Mouse (Mus musculus): Measurements from ENCODE around the gene Ccdc61. TPM values are rescaled to one million over a fixed set of nuclear protein-coding genes. Genes with fewer than 3 reads are reported as not detected.
A peak's percentile ranks its signal among the peaks of the same experiment; 100 is the strongest.

Gene Ccdc61
- 29.1 and 31.7 TPM in 2 replicates for polyA plus RNA-seq (2015; fragmentation: Nextera tagmentation; extraction: Ambion mirVana)

DNA sequence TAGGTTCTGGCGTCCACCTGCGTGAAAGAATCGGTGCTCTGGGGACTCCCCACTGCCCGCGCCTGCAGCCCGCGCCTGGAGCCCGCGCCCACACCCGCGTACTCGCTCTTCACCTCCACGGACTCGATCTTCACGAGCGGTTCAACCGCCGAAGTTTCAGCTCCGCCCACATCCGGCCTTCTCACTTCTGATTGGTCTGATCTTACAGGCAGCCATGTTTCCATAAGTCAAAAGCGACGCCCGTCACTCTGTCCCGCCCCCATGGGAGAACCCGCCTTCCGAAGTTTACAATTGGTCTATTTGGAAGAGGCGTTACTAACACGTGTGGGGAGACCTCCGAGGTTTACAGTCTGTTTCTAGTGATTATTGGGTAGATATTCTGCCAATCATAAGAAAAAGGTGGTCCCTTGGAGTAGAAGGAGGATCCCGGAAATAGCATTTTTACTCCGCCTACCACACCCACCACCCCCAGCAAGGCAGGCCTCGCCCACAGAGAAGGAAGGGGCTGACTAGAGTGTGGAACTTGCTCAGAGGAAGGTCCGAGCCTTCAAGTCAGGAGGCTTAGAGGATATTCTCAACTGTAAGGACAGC is at the start of gene Ccdc61:
Gene Ccdc61, minus strand, starts transcription at position 175 of the 591 bp plus-strand sequence.
- DNase-seq (ENCODE audit: low spot score), result peak; percentile 100

DNA sequence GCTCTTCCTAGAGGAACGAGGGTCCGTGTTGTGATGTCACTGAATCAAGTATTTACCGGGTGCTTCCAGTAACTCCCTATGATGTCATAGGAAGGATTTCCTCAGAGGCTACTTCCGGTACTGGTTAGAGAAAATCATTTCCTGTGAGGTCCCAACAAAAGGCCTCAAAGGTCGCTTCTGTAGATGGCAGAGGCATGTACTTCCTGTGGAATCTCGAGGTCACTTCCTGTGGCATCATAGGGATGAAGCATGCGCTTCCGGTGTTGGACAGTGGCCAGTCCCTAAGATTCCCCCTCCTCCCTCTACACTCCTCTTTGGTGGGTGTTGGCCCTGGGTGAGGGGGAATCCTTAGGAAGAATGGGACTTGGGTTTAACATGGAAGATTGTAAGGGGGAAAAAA is 49.2 kb upstream of the Ccdc61 start:
- no peak for DNase-seq (ENCODE audit: low spot score)

DNA sequence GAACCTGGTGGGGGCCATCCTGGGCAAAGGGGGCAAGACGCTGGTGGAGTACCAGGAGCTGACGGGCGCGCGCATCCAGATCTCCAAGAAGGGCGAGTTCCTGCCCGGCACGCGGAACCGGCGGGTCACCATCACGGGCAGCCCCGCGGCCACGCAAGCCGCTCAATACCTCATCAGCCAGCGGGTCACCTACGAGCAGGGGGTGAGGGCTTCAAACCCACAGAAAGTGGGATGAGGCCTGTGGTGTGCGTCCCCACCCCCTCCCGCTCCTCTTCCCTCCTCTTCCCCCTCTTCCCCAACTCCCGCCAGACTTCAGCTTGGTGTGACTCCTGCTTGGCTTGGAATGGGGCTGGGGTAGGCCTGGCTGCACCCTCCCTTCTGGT is 48.2 kb upstream of the Ccdc61 start:
- no peak for DNase-seq (ENCODE audit: low spot score)

DNA sequence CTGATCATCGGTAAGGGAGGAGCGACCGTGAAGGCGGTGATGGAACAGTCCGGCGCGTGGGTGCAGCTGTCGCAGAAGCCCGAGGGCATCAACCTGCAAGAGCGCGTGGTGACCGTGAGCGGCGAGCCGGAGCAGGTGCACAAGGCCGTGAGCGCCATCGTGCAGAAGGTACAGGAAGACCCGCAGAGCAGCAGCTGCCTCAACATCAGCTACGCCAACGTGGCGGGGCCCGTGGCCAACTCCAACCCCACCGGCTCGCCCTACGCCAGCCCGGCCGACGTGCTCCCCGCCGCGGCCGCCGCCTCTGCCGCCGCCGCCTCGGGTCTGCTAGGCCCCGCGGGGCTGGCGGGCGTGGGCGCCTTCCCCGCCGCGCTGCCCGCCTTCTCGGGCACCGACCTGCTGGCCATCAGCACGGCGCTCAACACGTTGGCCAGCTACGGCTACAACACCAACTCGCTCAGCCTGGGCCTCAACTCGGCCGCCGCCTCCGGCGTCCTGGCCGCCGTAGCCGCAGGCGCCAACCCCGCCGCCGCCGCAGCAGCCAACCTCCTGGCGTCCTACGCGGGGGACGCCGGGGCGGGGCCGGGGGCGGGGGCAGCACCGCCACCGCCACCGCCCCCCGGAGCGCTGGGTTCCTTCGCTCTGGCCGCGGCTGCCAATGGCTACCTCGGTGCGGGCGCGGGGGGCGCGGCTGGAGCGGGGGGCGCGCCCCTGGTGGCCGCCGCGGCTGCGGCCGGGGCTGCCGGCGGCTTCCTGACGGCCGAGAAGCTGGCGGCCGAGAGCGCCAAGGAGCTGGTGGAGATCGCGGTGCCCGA is 47.6 kb upstream of the Ccdc61 start:
- no peak for DNase-seq (ENCODE audit: low spot score)

DNA sequence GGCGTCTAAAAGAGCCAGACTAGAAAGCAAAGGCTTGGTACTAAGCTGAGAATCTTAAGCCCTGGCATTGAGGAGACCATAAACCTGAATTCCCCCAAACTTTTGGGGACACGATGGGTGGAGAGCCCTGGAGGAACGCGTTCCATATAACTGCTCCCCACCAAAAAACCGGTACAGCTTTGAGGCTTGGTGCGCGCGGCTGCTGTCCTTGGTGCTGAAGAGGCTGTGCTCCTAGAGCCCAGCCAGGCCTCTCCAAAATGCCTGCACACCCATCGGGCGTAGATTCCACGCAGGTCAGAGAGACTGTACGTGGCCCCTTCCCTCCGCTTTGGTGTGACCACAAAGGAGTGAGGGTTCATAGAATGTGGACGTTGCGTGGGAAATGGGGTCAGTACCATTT is 41.2 kb upstream of the Ccdc61 start:
- peak; percentile 43 for DNase-seq (ENCODE audit: low spot score)

DNA sequence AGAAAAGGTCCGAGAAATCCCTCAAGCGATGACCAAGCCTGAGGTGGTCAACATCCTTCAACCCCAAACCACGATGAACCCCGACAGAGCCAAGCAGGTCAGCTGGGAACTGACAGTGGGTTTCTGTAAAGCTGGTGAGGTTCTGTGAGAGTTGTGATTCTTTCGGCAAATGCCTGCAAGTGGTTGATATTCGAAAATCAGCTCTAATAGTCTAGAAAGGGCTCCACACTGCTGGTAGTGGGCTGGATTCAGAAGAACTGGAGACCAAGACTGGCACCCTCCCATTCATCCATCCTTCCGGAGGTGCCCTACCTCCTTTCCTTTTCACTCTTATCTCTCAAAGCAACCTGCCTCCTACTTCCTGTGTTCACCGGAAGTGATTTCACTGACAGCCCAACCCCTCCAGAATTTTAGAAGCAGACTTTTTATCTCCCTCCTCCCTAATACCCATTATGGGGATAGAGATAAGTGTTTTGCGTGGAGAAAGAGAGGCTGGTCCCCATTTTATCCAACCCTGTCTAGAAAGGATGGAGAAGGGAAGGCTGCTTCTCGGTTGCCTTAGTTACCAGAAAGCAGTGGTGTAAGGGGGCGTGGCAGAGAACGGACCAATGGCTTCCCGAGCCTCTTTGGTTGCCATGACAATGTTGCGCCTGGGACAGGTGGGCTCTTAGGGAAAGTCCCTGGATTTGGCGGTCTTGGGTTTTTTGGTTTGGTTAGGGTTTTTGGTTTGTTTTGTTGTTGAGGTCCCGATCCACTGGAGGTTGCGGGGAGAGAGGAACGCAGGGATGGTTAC is 40.5 kb upstream of the Ccdc61 start:
- DNase-seq (ENCODE audit: low spot score), result no peak

DNA sequence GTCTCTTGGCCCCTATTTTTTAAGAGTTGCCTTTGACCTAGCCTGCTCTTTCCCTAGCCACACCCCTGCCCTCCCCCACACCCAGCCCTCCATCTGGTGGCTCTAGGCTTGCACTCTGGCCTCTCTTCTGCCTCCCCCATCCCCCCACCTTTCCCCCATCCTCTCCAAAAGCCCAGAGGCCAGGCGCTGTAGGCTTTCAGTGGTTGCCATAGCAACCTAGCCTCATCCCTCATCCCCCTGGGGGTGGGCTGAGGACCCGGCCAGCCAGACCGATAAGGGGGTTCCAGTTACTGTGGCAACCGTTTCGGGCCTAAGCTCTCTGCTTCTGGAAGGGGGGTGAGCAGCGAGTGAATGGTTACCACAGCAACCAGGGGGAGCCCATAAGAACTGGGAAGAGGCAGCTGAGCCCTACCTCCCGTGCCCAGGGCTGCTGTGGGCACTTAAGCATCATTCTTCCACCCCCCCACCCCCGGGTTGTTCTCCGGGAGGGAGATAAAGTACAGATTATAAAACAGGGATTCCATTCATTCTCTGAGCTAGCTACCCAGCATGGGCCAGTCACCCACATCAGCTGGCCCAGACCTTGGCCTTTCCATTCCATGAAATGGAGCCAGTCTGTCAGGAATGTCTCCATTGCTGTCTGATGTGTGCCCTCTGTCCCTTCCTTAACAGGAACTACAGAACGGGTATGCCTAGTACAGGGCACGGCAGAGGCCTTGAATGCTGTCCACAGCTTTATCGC is 39.7 kb upstream of the Ccdc61 start:
- DNase-seq (ENCODE audit: low spot score), result no peak

DNA sequence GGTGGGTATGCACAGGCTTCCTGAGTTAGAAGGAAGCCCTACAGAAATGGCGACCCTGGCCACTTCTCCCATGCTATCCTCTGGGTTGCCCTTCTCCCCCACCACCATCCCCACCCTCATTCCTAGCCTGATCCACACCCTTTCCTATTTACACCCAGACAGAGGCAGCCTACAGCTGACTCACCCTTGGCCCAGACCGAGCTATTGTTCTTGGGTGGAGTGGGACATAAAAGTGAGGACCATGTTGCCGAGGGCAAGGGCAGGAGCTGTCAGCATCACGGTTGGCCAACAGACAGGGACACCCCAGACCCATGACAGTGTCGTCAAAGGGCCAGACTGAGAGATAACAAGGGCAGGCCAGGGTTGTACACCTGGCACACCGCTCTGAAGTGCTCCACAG is 37.9 kb upstream of the Ccdc61 start:
- DNase-seq (ENCODE audit: low spot score), result no peak

DNA sequence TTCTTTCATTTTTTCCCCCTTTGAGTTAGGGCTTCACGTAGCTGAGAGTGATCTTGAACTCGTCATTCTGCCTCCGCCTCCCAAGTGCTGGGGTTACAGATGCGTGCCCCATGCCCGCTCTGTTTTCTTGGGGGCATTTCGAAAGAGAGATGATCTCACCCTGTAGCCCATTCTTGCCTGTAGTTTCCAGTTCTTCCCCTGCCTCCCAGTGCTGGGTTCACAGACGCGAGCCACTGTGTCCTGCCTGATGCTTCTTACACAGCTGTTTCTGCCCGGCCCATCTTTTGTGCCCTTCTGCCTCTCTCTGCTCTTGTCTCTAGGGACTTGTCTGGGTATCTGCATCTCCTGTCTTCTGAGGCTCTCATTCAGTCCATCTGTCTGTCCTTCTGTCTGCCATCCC is 32.6 kb upstream of the Ccdc61 start:
- no peak for DNase-seq (ENCODE audit: low spot score)

DNA sequence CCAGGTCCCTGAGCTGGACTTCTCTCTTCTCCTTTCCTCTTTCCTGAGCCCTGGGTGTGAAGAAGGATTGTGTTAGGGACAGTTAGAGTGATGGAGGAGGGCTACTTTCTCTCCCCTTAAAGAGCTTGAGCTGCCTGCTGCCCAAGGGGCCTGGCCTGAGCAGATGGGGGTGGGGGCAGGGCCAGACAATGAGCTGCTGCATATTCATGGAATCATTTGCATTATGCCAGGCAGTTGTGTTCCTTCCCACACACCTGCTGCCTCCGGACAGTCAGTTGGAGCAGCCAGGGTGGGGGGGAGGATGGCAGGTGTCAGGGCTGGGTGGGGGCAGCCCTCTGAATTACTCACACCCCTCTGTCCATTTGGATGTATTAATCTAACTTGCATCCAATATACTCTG is 32.2 kb upstream of the Ccdc61 start:
- no peak for DNase-seq (ENCODE audit: low spot score)

DNA sequence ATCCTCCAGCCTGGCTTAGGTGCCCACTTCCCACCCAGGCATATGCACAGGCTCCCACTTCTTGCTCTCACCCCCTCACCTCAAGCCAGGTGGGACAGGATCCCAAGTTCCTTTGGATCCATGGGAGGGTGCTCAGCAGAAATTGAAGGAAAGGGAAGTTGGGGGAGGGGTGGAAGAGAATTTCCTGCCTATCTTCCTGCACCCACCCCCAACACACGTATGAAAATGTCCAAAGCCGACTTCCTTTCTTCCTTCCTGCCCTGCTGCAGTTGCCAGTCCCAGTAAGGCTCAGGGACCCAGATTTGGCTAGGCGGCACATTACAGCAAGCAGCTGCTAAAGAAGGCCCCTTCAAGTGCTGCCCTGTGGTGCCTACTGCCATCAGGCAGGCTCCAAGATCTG is 17.5 kb upstream of the Ccdc61 start:
- DNase-seq (ENCODE audit: low spot score), result no peak

DNA sequence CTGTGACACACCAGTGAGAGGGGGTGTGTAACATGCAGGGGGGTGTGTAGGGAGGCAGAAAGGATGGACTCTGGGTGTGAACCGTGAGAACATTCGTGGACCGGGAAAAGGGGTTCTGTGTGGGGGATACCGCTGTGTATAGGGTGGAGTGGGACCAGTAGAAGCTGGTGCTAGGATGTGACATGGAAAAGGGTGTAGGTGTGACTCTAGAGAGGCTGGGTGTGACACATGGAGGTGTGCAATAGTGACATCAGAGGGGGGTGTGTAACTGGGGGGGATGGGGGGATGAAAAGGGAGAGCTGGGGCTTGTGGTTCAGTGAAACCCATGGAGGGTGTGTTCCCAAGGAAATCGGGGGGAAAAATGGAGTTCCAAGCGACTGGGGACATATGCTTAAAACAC is 16.7 kb upstream of the Ccdc61 start:
- DNase-seq (ENCODE audit: low spot score), result no peak

DNA sequence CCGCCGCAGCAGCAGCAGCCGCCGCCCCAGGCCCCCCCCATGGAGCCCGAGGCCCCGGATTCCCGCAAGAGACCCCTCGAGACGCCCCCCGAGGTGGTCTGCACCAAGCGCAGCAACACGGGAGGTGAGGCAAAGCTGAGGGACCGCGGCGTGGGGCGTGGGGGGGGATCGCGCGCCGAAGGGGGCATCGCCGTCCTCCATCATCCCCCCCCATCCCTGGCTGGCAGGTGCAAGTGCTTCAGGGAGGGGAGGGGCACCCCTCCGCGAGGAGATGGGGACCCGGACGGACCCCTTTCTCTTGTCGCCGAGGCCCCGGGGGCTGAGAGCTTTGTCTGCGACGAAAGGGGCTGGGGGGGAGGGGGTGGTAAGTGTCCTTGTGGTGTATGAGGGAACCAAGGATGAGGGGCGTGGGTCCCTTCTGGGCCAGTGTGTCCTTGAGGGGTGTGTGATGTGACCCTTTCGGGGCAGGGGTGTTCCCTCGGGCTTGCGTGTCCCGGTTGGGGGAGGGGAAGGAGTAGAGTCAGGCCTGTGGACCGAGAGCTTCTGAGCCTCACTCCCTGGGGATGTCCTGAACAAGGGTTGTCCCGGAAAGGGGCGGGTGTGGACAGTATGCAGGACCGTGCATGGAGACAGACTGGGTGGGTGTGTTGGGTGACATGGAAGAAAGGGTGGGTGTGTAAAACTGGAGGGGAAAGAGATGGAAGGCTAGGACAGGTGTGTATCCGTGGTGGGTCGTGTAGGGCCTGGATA is 16.0 kb upstream of the Ccdc61 start:
- no peak for DNase-seq (ENCODE audit: low spot score)

DNA sequence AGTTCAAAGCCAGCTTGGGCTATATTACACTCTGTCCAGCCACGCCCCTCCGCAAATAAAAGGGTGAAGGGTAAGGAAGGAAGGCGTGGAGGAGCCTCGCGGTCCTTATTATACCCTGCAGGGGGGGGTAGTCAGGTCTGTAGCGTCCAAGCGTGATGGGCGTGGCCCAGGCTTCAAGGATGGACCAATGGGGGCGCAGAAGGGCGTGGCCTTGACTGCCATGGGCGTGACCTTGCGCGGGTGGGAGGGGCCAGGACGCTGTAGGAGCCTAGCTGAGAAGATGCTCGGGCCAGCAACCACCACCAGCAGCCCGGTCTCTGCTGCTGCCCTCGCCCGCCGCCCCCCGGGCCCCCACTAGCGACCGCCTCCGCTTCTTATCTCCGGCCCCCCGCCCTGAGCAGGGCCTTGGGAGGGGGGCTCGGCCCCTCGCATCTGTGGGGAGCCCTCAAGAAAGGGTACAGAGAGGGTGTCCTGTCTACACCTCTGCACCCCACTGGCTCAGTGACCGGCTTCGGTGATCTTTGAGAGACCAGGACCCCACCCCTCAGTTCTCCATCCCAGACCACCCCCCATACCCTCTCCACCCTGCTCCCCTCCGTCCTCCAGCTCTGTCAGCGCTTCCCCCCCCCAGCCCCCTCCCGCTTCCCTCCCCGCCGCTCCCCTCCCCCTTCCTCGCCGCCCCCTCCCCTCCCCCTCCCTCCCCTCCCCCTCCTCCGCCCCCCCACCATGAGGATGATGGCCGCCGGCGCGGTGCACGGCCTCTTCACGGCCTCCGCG is 15.1 kb upstream of the Ccdc61 start, which contains the start of gene Nova2:
Gene Nova2, plus strand, starts transcription at position 727 of the 777 bp plus-strand sequence.
- peak; percentile 29 for DNase-seq (ENCODE audit: low spot score)

DNA sequence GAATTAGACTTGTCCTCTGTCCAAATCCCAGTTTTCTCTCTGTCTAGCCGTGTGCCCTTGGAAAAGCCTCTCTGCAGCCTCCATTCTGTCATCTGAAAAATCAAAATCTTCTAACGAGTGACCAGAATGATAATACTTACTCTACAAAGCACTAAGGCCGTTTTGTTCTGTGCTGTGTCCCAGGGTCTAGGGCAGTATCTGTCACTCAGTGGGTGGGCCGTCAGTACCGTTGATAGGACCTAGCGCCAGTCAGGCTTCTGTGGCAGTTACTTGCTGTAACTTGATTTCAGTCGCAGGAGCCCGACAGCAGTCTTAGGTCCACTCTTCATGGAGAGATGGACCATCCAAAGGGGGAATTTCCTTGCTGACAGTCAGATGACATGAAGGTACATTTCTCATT is 14.1 kb upstream of the Ccdc61 start:
- DNase-seq (ENCODE audit: low spot score), result no peak

DNA sequence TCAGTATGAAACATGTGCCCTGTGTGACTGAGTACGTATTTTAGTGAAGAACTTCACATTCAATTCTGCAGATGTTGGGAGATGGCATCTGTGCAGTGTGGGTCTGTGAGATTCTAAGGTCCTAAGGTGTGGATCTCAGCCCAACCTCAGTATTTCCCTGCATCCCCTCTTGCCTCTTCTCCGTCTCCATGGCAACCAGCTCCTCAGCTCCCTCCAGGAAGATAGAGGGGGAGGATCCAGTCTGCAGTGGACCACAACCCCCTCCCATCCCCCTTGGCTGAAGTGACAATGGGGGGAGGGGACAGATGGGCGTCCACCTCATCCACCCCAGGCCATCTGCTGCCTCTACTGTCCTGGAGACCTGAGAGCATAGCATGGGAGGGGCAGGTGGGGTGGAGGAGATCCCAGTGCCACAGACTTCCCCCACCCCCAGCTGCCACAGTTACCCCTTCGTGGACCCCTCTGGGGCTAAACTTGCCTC is 13.5 kb upstream of the Ccdc61 start:
- DNase-seq (ENCODE audit: low spot score), result no peak

DNA sequence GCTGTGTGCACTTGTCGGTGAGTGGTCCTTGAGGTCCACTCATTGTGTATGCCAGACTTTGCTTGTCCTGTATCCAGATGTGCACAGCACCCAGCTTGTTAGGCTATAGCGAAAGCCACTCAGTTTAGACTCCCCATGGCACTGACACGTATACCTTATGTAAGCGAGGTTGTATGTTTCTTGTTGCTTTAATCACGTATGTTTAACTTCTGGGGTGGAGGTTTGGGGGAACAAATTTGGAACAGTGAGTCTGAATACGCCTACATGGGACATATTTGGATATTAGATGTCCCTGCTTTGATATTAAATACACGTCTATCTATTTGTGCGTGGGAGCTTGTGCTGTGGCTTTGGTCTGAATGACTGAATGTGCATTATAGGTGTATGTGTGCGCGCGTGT is 13.1 kb upstream of the Ccdc61 start:
- DNase-seq (ENCODE audit: low spot score), result no peak

DNA sequence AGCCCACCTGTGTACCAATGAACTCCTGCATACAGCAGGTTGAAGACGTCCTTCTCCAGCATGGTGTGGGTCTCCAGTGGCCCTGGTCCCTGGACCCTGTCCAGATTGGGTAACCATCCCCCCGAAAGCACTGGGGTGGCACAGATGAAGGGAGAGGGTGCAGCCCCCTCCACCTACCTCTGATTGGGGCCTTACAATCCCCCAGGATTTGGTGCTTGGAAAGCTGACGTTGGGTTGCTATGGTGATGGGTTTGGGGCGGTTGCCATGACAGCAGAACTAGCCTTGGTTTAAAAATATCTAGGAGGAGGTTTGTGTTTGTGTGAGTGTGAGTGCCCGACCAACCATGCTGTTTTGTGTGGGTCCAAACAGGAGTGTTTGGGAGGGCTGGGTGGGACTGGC is 12.6 kb upstream of the Ccdc61 start:
- DNase-seq (ENCODE audit: low spot score), result no peak

DNA sequence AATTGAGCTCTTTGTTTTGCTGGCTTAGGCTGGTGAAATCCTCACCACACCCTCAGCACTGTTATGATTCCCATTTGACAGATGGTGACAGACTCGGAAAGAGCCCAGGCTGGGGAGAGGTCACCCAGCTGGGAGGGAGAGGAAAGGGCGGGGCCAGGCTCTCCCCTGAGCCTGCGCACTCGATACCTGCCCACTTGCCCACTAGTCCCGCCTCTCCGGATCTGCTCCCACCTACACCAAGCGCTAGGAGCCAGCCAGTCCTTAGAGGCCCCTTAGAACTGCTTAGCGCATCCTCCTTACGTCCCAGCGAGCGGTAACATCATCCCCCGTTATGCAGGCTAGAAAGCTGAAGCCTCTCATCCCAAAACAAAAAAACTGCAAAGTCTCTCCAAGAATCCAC is 10.9 kb upstream of the Ccdc61 start:
- no peak for DNase-seq (ENCODE audit: low spot score)

DNA sequence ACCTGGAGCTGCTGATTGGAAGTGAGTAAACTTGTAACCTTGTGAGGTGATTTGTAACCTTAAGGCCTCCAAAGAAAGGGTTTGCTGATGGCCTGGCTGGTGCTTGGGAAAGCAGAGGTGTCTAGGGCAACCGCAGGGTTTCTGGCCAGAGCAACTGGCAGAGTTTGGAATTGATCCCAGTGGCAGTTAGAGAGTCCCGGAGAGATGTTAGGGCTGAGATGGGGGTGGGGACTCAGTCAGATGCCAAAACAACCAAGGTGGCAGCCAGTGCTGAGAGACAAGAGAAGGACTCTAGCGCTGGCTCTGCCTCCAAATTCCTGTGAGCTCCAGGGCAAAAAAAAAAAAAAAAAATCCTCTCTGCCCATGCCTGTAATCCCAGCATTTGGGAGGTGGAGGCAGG is 7.7 kb upstream of the Ccdc61 start:
- no peak for DNase-seq (ENCODE audit: low spot score)
